Mouse (Mus musculus) forebrain, postnatal 0 days (tissue): ENCODE data around the gene Hdac2. TPM values are rescaled to one million over a fixed set of nuclear protein-coding genes. Genes with fewer than 3 reads are reported as not detected.
A peak's percentile ranks its signal among the peaks of the same experiment; 100 is the strongest.

Source experiments
- ATAC-seq: fragments of 200-750 bp; cut with Nextera tagmentation; 2 replicates; pipeline ENCODE4 v1.8.0; 2017; ENCODE audit warnings: mild to moderate bottlenecking, moderate library complexity
- DNase-seq: peaks from one replicate; pipeline ENCODE4 v3.0.0-alpha.2; 2015
- H3K27ac ChIP-seq: fragments of 300-500 bp; sonication (generic); 2 replicates; pipeline ENCODE4 v1.5.1; 2014; ENCODE audit warnings: low read depth, mild to moderate bottlenecking, antibody characterized with exemption, low read length, moderate library complexity, mixed read lengths
- H3K27me3 ChIP-seq: fragments of 300-500 bp; sonication (generic); 2 replicates; pipeline ENCODE4 v1.6.1; 2014; ENCODE audit warnings: mild to moderate bottlenecking, low read length, mixed read lengths; ENCODE audit not compliant: insufficient read depth
- H3K36me3 ChIP-seq: fragments of 300-500 bp; sonication (generic); 2 replicates; pipeline ENCODE4 v1.6.1; 2014; ENCODE audit warnings: mild to moderate bottlenecking, moderate library complexity; ENCODE audit not compliant: insufficient read depth
- H3K4me1 ChIP-seq: fragments of 300-500 bp; sonication (generic); 2 replicates; pipeline ENCODE4 v1.6.1; 2014; ENCODE audit warnings: antibody characterized with exemption; ENCODE audit not compliant: insufficient read depth
- H3K4me2 ChIP-seq: fragments of 300-500 bp; sonication (generic); 2 replicates; pipeline ENCODE4 v1.6.1; 2014; ENCODE audit warnings: low read depth, mild to moderate bottlenecking, moderate library complexity
- H3K4me3 ChIP-seq: fragments of 300-500 bp; sonication (generic); 2 replicates; pipeline ENCODE4 v1.5.1; 2014; ENCODE audit warnings: low read depth, low read length, mixed read lengths
- H3K9ac ChIP-seq: fragments of 300-500 bp; sonication (generic); 2 replicates; pipeline ENCODE4 v1.6.1; 2014; ENCODE audit warnings: mild to moderate bottlenecking
- H3K9me3 ChIP-seq: fragments of 300-500 bp; sonication (generic); 2 replicates; pipeline ENCODE4 v1.6.1; 2016; ENCODE audit warnings: low read length
- CTCF ChIP-seq: sonication (generic); IDR thresholded peaks from 2 replicates; pipeline ENCODE4 v1.5.1; 2016; ENCODE audit warnings: antibody characterized with exemption, control low read depth, low read depth
- WGBS: fragments of 180-500 bp; shearing (Covaris S2); extraction: QIAGEN DNeasy Blood & Tissue Kit; methylation state at CpG from one replicate; pipeline ENCODE4 v1.1.7; 2014; 5-methylcytosine and 5-hydroxymethylcytosine counted together
- polyA plus RNA-seq: library from polyadenylated mRNA; unstranded; fragments of >200 nt; fragmentation: Nextera tagmentation; extraction: Ambion mirVana; gene quantifications from 2 replicates; pipeline ENCODE4 v1.2.1, GENCODE M21; 2015
- total RNA-seq: library from RNA; depleted of rRNA; stranded (reverse); fragments of >200 nt; gene quantifications from 2 replicates; pipeline ENCODE4 v1.2.3, GENCODE M21; 2014; rRNA removed

Hdac2 gene
- total and polyA plus RNA-seq, 2 experiments from 2014 or later: 242 to 273 TPM

DNA sequence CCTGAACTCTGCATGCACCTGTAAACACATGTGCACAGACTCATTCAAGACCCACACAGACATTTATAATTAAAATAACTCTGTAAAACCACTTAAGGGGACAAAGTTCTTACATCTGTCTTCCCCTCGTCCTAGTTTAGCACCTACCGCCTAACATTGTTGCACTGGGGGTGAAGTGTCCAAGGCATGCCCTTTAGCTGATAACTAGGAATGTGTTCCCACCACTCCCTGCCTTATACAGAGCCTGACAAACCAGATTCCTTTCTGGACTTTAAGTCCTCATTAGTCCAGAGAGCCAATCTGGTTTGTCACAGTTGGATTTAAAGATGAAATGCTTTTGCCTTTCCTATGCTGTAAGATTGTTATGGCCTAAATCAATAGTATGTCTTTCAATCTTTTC is 41.9 kb downstream of the Hdac2 start:
- Histone ChIP-seq H3K27ac (no peak overlapping the region), H3K4me3 (no peak overlapping the region), H3K9ac (no peak overlapping the region), H3K4me2 (no peak overlapping the region), H3K9me3 (no peaks in the 10 kb centered on the region), H3K36me3 (no peaks in the 10 kb centered on the region), H3K27me3 (no peaks in the 10 kb centered on the region), H3K4me1 (no peaks in the 10 kb centered on the region)
- TF ChIP-seq CTCF: no peak
- WGBS: 90% methylated on average over 2 of the region's 2 CpGs
- ATAC-seq (no peak), DNase-seq (no peak)

DNA sequence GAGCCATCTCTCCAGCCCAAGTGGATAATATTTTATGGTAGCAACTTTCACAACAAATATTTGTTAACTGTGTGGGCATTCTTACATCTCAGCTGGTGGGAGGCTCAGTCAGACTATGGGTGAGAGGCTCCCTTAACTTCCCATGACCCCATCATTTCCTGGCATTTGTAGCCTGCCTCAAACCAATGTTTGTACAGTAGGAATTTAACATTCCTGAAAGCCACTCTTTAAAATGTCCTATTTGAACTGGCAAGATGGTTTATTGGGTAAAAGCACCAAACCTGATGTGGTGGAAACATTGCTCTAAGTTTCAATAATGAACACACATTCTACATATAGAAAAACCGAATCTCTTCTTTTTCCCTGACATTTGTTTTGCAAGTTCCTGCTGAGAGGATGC is 50.0 kb downstream of the Hdac2 start:
- no peak for TF ChIP-seq CTCF
- Histone ChIP-seq H3K4me1 (no peaks in the 10 kb centered on the region), H3K9ac (no peak overlapping the region), H3K27ac (no peak overlapping the region), H3K36me3 (no peaks in the 10 kb centered on the region), H3K27me3 (no peaks in the 10 kb centered on the region), H3K4me2 (no peak overlapping the region), H3K4me3 (no peak overlapping the region), H3K9me3 (no peaks in the 10 kb centered on the region)
- 69% methylated on average over 1 of the region's 1 CpGs for WGBS
- no peak for ATAC-seq
- DNase-seq: no peak

DNA sequence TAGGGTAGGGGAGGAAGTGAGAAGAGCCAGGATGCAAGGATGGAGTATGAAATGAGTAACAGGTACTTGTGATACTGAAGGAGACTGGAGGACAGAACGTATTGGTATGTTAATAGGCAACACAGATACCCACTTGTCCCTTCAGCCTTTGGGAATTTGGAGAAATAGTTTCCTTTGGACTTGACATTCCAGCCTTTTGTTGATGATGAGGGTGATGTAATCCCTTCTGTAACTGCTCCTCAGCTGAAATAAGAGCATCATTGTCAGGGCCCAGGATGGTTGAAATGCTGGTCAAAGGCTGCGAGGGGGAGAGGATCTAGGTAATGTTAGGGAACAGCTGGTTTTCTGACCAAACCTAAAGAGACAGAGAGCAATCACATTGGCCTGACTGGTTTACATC is 54.3 kb downstream of the Hdac2 start:
- no peaks in the 10 kb centered on the region for H3K9me3 ChIP-seq
- H3K4me3 ChIP-seq: no peak overlapping the region
- TF ChIP-seq CTCF: no peak
- H3K27ac ChIP-seq: no peak overlapping the region
- WGBS: 40% methylated on average over 2 of the region's 2 CpGs
- H3K9ac ChIP-seq: no peak overlapping the region
- no peak for DNase-seq
- H3K27me3 ChIP-seq: no peaks in the 10 kb centered on the region
- no peaks in the 10 kb centered on the region for H3K36me3 ChIP-seq
- no peaks in the 10 kb centered on the region for H3K4me1 ChIP-seq
- H3K4me2 ChIP-seq: no peak overlapping the region
- ATAC-seq: no peak

DNA sequence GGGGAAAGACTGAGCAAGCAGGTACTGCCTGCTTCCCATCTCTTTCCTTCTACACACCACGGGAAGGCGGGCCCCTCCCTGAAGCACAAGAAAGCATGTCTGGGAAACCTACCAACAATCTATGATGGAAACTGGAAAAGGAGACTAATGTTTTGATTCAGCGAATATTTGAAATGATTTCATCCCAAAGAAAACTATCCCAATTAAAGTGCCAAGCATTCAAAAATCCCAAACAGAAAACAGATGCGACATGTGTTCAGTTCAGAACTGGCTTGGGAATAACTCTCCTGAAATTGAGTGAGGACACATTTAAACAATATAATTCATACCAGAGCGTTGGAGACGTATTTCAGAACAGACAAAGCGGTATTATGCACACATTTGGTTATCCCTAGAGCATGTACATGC is 60.8 kb downstream of the Hdac2 start:
- Histone ChIP-seq H3K4me2 (no peak overlapping the region), H3K9me3 (no peaks in the 10 kb centered on the region), H3K9ac (no peak overlapping the region), H3K36me3 (no peaks in the 10 kb centered on the region), H3K27ac (no peak overlapping the region), H3K4me3 (no peak overlapping the region), H3K27me3 (no peaks in the 10 kb centered on the region), H3K4me1 (no peaks in the 10 kb centered on the region)
- DNase-seq (peak; percentile 43), ATAC-seq (no peak)
- no peak for TF ChIP-seq CTCF
- 63% methylated on average over 7 of the region's 7 CpGs for WGBS

DNA sequence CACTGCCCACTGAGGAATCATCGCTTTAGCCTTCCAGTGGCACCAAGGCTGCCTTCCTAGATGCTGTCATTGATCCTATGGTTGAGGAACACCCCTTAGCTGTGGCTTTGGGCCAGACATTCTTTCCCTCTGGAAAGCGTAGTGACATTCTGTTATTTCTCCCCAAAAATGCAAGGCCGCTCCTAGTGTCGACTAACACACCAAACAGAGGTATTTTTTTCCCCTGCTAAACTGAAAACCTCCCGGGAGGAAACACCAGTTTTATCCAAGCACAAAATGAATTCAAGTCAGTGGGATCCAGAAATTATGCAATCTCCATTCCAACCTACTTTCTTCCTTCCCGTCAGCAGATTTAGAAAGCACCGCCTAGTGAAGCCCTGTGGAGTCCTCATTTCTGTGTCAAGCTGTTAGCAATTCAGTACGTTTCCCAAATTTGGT is 73.3 kb downstream of the Hdac2 start:
- Histone ChIP-seq H3K27me3 (no peaks in the 10 kb centered on the region), H3K4me2 (no peak overlapping the region), H3K9ac (no peak overlapping the region), H3K27ac (no peak overlapping the region; the same call in 1 of the 2 replicates), H3K9me3 (no peaks in the 10 kb centered on the region), H3K36me3 (no peaks in the 10 kb centered on the region), H3K4me1 (no peaks in the 10 kb centered on the region), H3K4me3 (no peak overlapping the region)
- no peak for TF ChIP-seq CTCF
- 67% methylated on average over 8 of the region's 8 CpGs for WGBS
- ATAC-seq (peak; percentile 74), DNase-seq (peak; percentile 43)

Other genes starting within 250 kb of the Hdac2 start
- 444 and 539 TPM in 2 replicates for gene Marcks, start 164.4 kb downstream of the Hdac2 start, total RNA-seq
- gene Marcks, start 164.4 kb downstream of the Hdac2 start, polyA plus RNA-seq: 233 and 244 TPM in 2 replicates